ENCODE assay signal across 8 mouse cellular contexts in the genomic region with DNA sequence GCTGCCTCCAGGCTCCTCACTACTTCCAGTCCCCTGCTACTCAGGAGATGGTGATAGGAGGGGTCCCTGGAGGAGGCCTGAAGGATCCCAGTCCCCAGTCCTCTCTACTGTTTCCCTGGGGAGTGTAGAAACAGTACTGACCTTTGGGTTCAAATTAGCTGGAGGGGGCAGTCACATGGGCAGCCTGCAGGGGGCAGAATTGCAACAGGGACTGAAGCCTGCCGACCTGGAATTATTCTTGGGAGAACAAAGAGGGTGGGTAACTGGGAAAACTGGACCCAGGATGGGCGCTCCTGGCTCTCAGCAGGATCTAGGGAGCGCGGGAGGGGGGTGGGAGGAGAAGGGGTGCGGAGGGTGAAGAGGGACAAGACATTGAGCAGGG. TPM values are rescaled to one million over a fixed set of nuclear protein-coding genes. Genes with fewer than 3 reads are reported as not detected.
DNase-seq lines count a peak whose midpoint lies in the region; ATAC-seq and TF ChIP-seq lines count a peak whose summit lies in the region.

No protein-coding gene starts in this region.

- peaks cover 9% of the 10 kb centered on the region for H3K4me1 ChIP-seq in cerebellum, adult 2 months (ENCODE audit: control insufficient read depth, insufficient read depth, low read length)
- H3K4me1 ChIP-seq in hindbrain, embryonic 12.5 days: peaks cover 28% of the 10 kb centered on the region
- H3K4me1 ChIP-seq in liver, embryonic 11.5 days (replicated peaks; ENCODE audit: control insufficient read depth, insufficient read depth, low read length): peaks cover 26% of the 10 kb centered on the region

- H3K27ac ChIP-seq in cerebellum, adult 2 months (ENCODE audit: insufficient read depth, low read length): no peak overlapping the region
- H3K27ac ChIP-seq in hindbrain, embryonic 12.5 days: peak overlapping the region; percentile 81
- peak overlapping the region; percentile 84 for H3K27ac ChIP-seq in liver, embryonic 11.5 days (ENCODE audit: low read depth, low read length)

- peak overlapping the region; percentile 62 for H3K4me2 ChIP-seq in hindbrain, embryonic 12.5 days (replicated peaks)
- H3K4me2 ChIP-seq in liver, embryonic 11.5 days: peak overlapping the region; percentile 54

- peak in 1 of 2 experiments; percentile 35 for DNase-seq in cerebellum, adult 2 months
- peak; percentile 47 to 64 for DNase-seq in adrenal gland, postnatal 36 days
- peak; percentile 87 for DNase-seq in gastrocnemius, adult 18-20 months (ENCODE audit: low spot score)
- DNase-seq in liver, embryonic 11.5 days (ENCODE audit: low spot score): peak; percentile 72
- DNase-seq in naive thymus-derived CD4-positive, alpha-beta T cell, adult 2 months (ENCODE audit: low read depth): peak; percentile 46

- no peak for TF ChIP-seq POLR2A in cerebellum, adult 2 months (IDR thresholded peaks at IDR 0.05; ENCODE audit: borderline replicate concordance, insufficient read depth, low read length)

- H3K9me3 ChIP-seq in hindbrain, embryonic 12.5 days (replicated peaks): no peaks in the 10 kb centered on the region
- no peaks in the 10 kb centered on the region for H3K9me3 ChIP-seq in liver, embryonic 11.5 days (ENCODE audit: control insufficient read depth, low read length)

- peak; percentile 59 for TF ChIP-seq CTCF in cerebellum, adult 2 months (IDR thresholded peaks at IDR 0.05; ENCODE audit: borderline replicate concordance, insufficient read depth, low read depth, low read length)

- WGBS in cerebellum, adult 2 months: 25% methylated on average over 5 of the region's 5 CpGs
- 1% methylated on average over 5 of the region's 5 CpGs for WGBS in hindbrain, embryonic 12.5 days
- 8% methylated on average over 5 of the region's 5 CpGs for WGBS in liver, embryonic 11.5 days

- H3K36me3 ChIP-seq in hindbrain, embryonic 12.5 days: no peaks in the 10 kb centered on the region
- H3K36me3 ChIP-seq in liver, embryonic 11.5 days (ENCODE audit: control insufficient read depth, insufficient read depth, low read length): no peaks in the 10 kb centered on the region

- H3K9ac ChIP-seq in hindbrain, embryonic 12.5 days: peak overlapping the region; percentile 55
- H3K9ac ChIP-seq in liver, embryonic 11.5 days (ENCODE audit: low read depth, low read length): peak overlapping the region; percentile 56

- H3K27me3 ChIP-seq in cerebellum, adult 2 months (ENCODE audit: control insufficient read depth, insufficient read depth, low read length): no peaks in the 10 kb centered on the region
- H3K27me3 ChIP-seq in hindbrain, embryonic 12.5 days: no peaks in the 10 kb centered on the region
- H3K27me3 ChIP-seq in liver, embryonic 11.5 days (replicated peaks; ENCODE audit: control insufficient read depth, insufficient read depth, low read length): peaks cover 7% of the 10 kb centered on the region; the same call in 1 of the 2 replicates

- H3K4me3 ChIP-seq in cerebellum, adult 2 months (replicated peaks; ENCODE audit: insufficient read depth, low read depth, low read length): no peak overlapping the region
- H3K4me3 ChIP-seq in hindbrain, embryonic 12.5 days: peak overlapping the region; percentile 20
- H3K4me3 ChIP-seq in liver, embryonic 11.5 days (ENCODE audit: low read depth, low read length): no peak overlapping the region

- no peak for ATAC-seq in cerebellum, adult (ENCODE audit: insufficient number of reproducible peaks, low FRiP score, low TSS enrichment)
- no peak; the same call in 1 of the 2 replicates for ATAC-seq in hindbrain, embryonic 12.5 days (ENCODE audit: low FRiP score)
- ATAC-seq in liver, embryonic 11.5 days (replicated peaks; ENCODE audit: low FRiP score): 0 out of 2 replicates have a peak, but pooled peaks have one; percentile 4
- no peak for ATAC-seq in inflammation-experienced regulatory T-cells, adult 6 months

RNA-seq across cellular contexts. Expression of a gene that starts 17.5 kb away (rescaled TPM):
- 0.39 and 0.65 TPM in 2 replicates for polyA plus RNA-seq in cerebellum, adult 2 months (2012; rRNA removed)
- 1 to 10 TPM in 1 of 2 experiments, under 1 TPM in 1; 0.40 to 1.2 TPM for total RNA-seq in adrenal gland, postnatal 36 days (2021)
- total RNA-seq in gastrocnemius, adult 18-20 months (2021): over 10,000 TPM; 35,269 to 35,976 TPM
- 1.8 and 5.8 TPM in 2 replicates for polyA plus RNA-seq in hindbrain, embryonic 12.5 days (2016; fragmentation: Nextera tagmentation; extraction: Ambion mirVana)
- 1.5 and 2.4 TPM in 2 replicates for polyA plus RNA-seq in liver, embryonic 11.5 days (2014; fragmentation: Nextera tagmentation; extraction: Ambion mirVana)
- 1 to 10 TPM; 2.5 to 3.8 (median 2.8) TPM for polyA plus RNA-seq in inflammation-experienced regulatory T-cells, adult 6 months (2017; shearing (Covaris generic))

RNA-seq across cellular contexts. Expression of a gene that starts 20.6 kb away (rescaled TPM):
- 4.2 and 5.9 TPM in 2 replicates for polyA plus RNA-seq in cerebellum, adult 2 months (2012; rRNA removed)
- 10 to 100 TPM; 16.8 to 23.1 TPM for total RNA-seq in adrenal gland, postnatal 36 days (2021)
- 10 to 100 TPM; 30.3 to 38.4 TPM for total RNA-seq in gastrocnemius, adult 18-20 months (2021)
- polyA plus RNA-seq in hindbrain, embryonic 12.5 days (2016; fragmentation: Nextera tagmentation; extraction: Ambion mirVana): 9.6 and 14.4 TPM in 2 replicates
- 19.2 and 20.7 TPM in 2 replicates for polyA plus RNA-seq in liver, embryonic 11.5 days (2014; fragmentation: Nextera tagmentation; extraction: Ambion mirVana)
- polyA plus RNA-seq in inflammation-experienced regulatory T-cells, adult 6 months (2017; shearing (Covaris generic)): 1,000 to 10,000 TPM; 1,183 to 1,943 (median 1,210) TPM

RNA-seq across cellular contexts. Expression of a gene that starts 39.6 kb away (rescaled TPM):
- polyA plus RNA-seq in cerebellum, adult 2 months (2012; rRNA removed): 0.52 TPM in 1 of 2 replicates, not detected in the other
- total RNA-seq in adrenal gland, postnatal 36 days (2021): under 1 TPM; 0.50 to 0.89 TPM
- total RNA-seq in gastrocnemius, adult 18-20 months (2021): over 10,000 TPM; 19,257 to 20,060 TPM
- 1.9 and 3.6 TPM in 2 replicates for polyA plus RNA-seq in hindbrain, embryonic 12.5 days (2016; fragmentation: Nextera tagmentation; extraction: Ambion mirVana)
- polyA plus RNA-seq in liver, embryonic 11.5 days (2014; fragmentation: Nextera tagmentation; extraction: Ambion mirVana): 1.9 and 3.7 TPM in 2 replicates
- not detected for polyA plus RNA-seq in inflammation-experienced regulatory T-cells, adult 6 months (2017; shearing (Covaris generic))

RNA-seq across cellular contexts. Expression of a gene that starts 46.5 kb away (rescaled TPM):
- not detected in 2 replicates for polyA plus RNA-seq in cerebellum, adult 2 months (2012; rRNA removed)
- not detected for total RNA-seq in adrenal gland, postnatal 36 days (2021)
- total RNA-seq in gastrocnemius, adult 18-20 months (2021): not detected
- polyA plus RNA-seq in hindbrain, embryonic 12.5 days (2016; fragmentation: Nextera tagmentation; extraction: Ambion mirVana): 0.30 TPM in 1 of 2 replicates, not detected in the other
- 0.41 and 0.42 TPM in 2 replicates for polyA plus RNA-seq in liver, embryonic 11.5 days (2014; fragmentation: Nextera tagmentation; extraction: Ambion mirVana)
- not detected for polyA plus RNA-seq in inflammation-experienced regulatory T-cells, adult 6 months (2017; shearing (Covaris generic))

RNA-seq across cellular contexts. Expression of a gene that starts 51.3 kb away (rescaled TPM):
- 81.9 and 87.2 TPM in 2 replicates for polyA plus RNA-seq in cerebellum, adult 2 months (2012; rRNA removed)
- total RNA-seq in adrenal gland, postnatal 36 days (2021): 1 to 10 TPM; 6.2 to 8.1 TPM
- 1 to 10 TPM; 1.7 to 1.9 TPM for total RNA-seq in gastrocnemius, adult 18-20 months (2021)
- polyA plus RNA-seq in hindbrain, embryonic 12.5 days (2016; fragmentation: Nextera tagmentation; extraction: Ambion mirVana): 8.4 and 13.4 TPM in 2 replicates
- 20.8 and 22.2 TPM in 2 replicates for polyA plus RNA-seq in liver, embryonic 11.5 days (2014; fragmentation: Nextera tagmentation; extraction: Ambion mirVana)
- 10 to 100 TPM in 1 of 3 experiments, 1 to 10 TPM in 1, under 1 TPM in 1; 0.26 to 24.2 (median 3.2) TPM for polyA plus RNA-seq in inflammation-experienced regulatory T-cells, adult 6 months (2017; shearing (Covaris generic))

Comparison
In these comparisons a context has a peak if more than half of its experiments do, and no peak if none do; other contexts are left out.
1. RNA of a gene that starts 20.6 kb away (polyA plus RNA-seq): 1,183 to 1,943 TPM in inflammation-experienced regulatory T-cells, adult 6 months; 19.2 to 20.7 TPM in liver, embryonic 11.5 days, 9.6 to 14.4 TPM in hindbrain, embryonic 12.5 days and 4.2 to 5.9 TPM in cerebellum, adult 2 months; every median in the first group is over 10 times any median in the second.